Mouse (Mus musculus): ENCODE results near the gene Mrpl10. TPM values are rescaled to one million over a fixed set of nuclear protein-coding genes. Genes with fewer than 3 reads are reported as not detected.

Mrpl10 gene
- 63.4 and 64.4 TPM in 2 replicates for polyA plus RNA-seq (2016; fragmentation: Nextera tagmentation; extraction: Ambion mirVana)

GRCm38 (mm10) chr11:97041022-97041899 lies at the start of gene Mrpl10, which contains the start of gene Lrrc46:
Gene Mrpl10 (plus strand): TSS chr11:97041560.
Gene Lrrc46 (minus strand): TSS chr11:97041407.
- H3K4me1 ChIP-seq = peaks cover 16% of the 10 kb centered on the region

DNA sequence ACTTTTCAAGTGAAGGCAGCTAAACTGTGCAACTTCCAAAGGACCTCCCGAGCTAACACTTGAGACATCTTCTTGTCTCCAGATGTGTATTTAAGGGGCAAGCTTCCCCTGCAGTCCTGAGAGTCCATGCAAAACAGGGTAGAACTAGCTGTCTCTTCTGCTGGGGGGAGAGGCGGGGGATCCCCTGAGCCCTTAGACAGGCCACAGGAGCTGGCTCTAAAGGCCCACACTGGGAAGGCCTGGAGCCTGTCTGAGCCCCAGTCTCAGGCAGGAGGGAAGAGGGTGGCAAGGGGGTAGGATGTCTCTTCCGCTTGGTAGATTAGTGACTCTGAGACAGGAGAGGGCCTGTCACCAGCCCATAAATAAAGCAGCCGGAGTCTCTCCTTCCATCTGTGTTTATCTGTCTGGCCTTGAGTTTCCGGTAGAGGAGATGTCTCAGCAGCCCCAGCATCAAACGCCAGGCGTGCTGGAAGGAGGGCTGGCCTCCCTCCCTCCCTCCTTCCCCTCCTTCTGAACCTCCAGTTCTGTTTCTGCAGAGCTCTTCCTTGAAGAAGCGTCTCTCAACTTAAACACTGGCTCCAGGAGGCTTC lies 48.5 kb upstream of the Mrpl10 start:
- H3K9me3 ChIP-seq = no peaks in the 10 kb centered on the region
- H3K4me3 ChIP-seq = no peak overlapping the region
- H3K9ac ChIP-seq (replicated peaks) = no peak overlapping the region
- H3K4me1 ChIP-seq = peaks cover 34% of the 10 kb centered on the region
- no peak overlapping the region for H3K27ac ChIP-seq (replicated peaks)
- H3K36me3 ChIP-seq = no peaks in the 10 kb centered on the region
- no peak overlapping the region for H3K4me2 ChIP-seq (replicated peaks)
- WGBS = 52% methylated on average over 8 of the region's 8 CpGs
- peaks cover 63% of the 10 kb centered on the region for H3K27me3 ChIP-seq
- no peak for ATAC-seq (ENCODE audit: low FRiP score, low read depth)

More at GRCm38 (mm10) chr11:97041022-97041899, at the start of gene Mrpl10, which contains the start of gene Lrrc46:
- Histone ChIP-seq H3K9me3 (no peaks in the 10 kb centered on the region), H3K4me3 (peak within 1 kb of the TSS; percentile 72), H3K36me3 (peaks cover 22% of the 10 kb centered on the region), H3K9ac (replicated peaks) (peak within 1 kb of the TSS; percentile 80), H3K27ac (replicated peaks) (peak within 1 kb of the TSS; percentile 74), H3K4me2 (replicated peaks) (peak within 1 kb of the TSS; percentile 80), H3K27me3 (no peaks in the 10 kb centered on the region)
- WGBS = under 1% methylated on average over 48 of the region's 48 CpGs
- ATAC-seq (ENCODE audit: low FRiP score, low read depth) = peak; percentile 88

DNA sequence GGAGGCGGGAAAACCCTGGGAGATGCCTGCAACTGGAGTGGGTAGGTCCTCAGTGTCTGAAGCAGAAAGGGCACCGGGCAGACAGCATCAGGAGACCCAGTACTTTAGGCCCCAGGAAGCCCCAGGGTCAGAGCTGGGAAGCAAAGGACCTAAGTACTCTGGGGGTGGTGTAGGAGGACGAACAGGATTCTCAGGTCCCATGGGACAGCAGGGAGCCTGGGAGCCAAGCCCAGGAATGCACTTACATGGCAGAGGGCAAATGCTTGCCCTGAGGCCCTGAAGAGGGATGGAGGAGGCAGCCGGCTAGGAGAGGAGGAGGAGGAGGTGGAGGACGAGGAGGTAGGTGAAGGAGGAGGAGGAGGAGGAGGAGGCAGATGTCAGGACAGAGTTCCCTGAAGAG lies 46.3 kb upstream of the Mrpl10 start:
- Histone ChIP-seq H3K27ac (replicated peaks) (no peak overlapping the region), H3K27me3 (peaks cover 60% of the 10 kb centered on the region), H3K36me3 (no peaks in the 10 kb centered on the region), H3K9ac (replicated peaks) (no peak overlapping the region), H3K4me2 (replicated peaks) (no peak overlapping the region), H3K9me3 (no peaks in the 10 kb centered on the region), H3K4me3 (no peak overlapping the region), H3K4me1 (peaks cover 30% of the 10 kb centered on the region)
- ATAC-seq (ENCODE audit: low FRiP score, low read depth) = no peak
- WGBS = 16% methylated on average over 5 of the region's 5 CpGs

- no peak overlapping the region for H3K9ac ChIP-seq (replicated peaks)
- no peak overlapping the region for H3K4me2 ChIP-seq (replicated peaks)
- whole genome bisulfite sequencing = 80% methylated on average over 15 of the region's 15 CpGs
- H3K36me3 ChIP-seq = no peaks in the 10 kb centered on the region
- peaks cover 35% of the 10 kb centered on the region for H3K4me1 ChIP-seq
- H3K9me3 ChIP-seq = no peaks in the 10 kb centered on the region
- no peak for ATAC-seq (ENCODE audit: low FRiP score, low read depth)
- peaks cover 60% of the 10 kb centered on the region for H3K27me3 ChIP-seq
- no peak overlapping the region for H3K4me3 ChIP-seq
- H3K27ac ChIP-seq (replicated peaks) = 0 out of 2 replicates have a peak overlapping the region, but pooled peaks have one; percentile 65
These were observed 45.3 kb upstream of the Mrpl10 start for GRCm38 (mm10) chr11:96995836-96996772.

GRCm38 (mm10) chr11:96996773-96997379 lies 44.5 kb upstream of the Mrpl10 start:
- H3K4me1 ChIP-seq = peaks cover 38% of the 10 kb centered on the region
- no peaks in the 10 kb centered on the region for H3K9me3 ChIP-seq
- peak overlapping the region; percentile 67 for H3K4me2 ChIP-seq (replicated peaks)
- H3K27me3 ChIP-seq = peaks cover 66% of the 10 kb centered on the region
- ATAC-seq (ENCODE audit: low FRiP score, low read depth) = peak; percentile 32; the same call in 1 of the 2 replicates
- H3K4me3 ChIP-seq = peak overlapping the region; percentile 37
- peak overlapping the region; percentile 65 for H3K27ac ChIP-seq (replicated peaks)
- peak overlapping the region; percentile 64 for H3K9ac ChIP-seq (replicated peaks)
- WGBS = 5% methylated on average over 17 of the region's 17 CpGs
- H3K36me3 ChIP-seq = no peaks in the 10 kb centered on the region

DNA sequence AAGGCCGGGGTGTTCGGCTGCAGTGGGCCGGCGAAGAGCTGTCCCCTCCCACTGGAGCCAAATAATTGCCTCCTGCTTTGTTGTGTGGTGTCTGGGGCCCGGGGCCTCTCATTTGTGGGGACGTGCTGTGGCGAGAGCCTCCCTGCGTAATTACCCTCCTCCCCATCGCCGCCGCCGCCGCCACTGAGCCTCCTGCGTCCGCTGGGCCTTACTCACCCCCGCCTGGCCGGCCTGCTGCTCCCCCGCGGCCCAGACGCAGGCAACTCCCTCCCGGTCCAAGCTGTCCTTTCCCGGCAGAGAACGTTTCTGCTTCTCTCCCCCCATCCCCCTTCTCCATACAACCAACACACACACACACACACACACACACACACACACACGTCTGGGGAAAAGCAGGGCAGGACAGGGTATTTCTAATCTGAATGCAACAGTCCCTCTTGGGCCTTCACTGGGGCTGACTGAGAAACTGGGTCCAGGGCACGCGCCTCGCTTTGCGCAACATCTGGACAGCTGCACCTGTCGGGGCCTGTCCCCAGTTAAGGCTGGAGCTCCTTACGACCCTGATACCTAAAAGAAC lies 43.9 kb upstream of the Mrpl10 start:
- H3K27ac ChIP-seq (replicated peaks) = peak overlapping the region; percentile 65
- WGBS = 2% methylated on average over 29 of the region's 30 CpGs
- no peaks in the 10 kb centered on the region for H3K9me3 ChIP-seq
- peak; percentile 71 for ATAC-seq (ENCODE audit: low FRiP score, low read depth)
- peaks cover 38% of the 10 kb centered on the region for H3K4me1 ChIP-seq
- no peaks in the 10 kb centered on the region for H3K36me3 ChIP-seq
- peak overlapping the region; percentile 37 for H3K4me3 ChIP-seq
- peak overlapping the region; percentile 64 for H3K9ac ChIP-seq (replicated peaks)
- peaks cover 66% of the 10 kb centered on the region for H3K27me3 ChIP-seq
- H3K4me2 ChIP-seq (replicated peaks) = peak overlapping the region; percentile 67

GRCm38 (mm10) chr11:97003170-97003569 lies 38.2 kb upstream of the Mrpl10 start:
- no peak overlapping the region for H3K27ac ChIP-seq (replicated peaks)
- H3K27me3 ChIP-seq = peaks cover 51% of the 10 kb centered on the region
- H3K4me2 ChIP-seq (replicated peaks) = no peak overlapping the region
- ATAC-seq (ENCODE audit: low FRiP score, low read depth) = no peak
- H3K4me1 ChIP-seq = peaks cover 11% of the 10 kb centered on the region; the same call in 1 of the 2 replicates
- H3K9ac ChIP-seq (replicated peaks) = no peak overlapping the region
- H3K9me3 ChIP-seq = no peaks in the 10 kb centered on the region
- H3K36me3 ChIP-seq = no peaks in the 10 kb centered on the region
- no peak overlapping the region for H3K4me3 ChIP-seq
- WGBS = 36% methylated on average over 5 of the region's 5 CpGs

- Histone ChIP-seq H3K4me3 (no peak overlapping the region), H3K9ac (replicated peaks) (no peak overlapping the region), H3K27ac (replicated peaks) (no peak overlapping the region), H3K9me3 (no peaks in the 10 kb centered on the region), H3K27me3 (peaks cover 60% of the 10 kb centered on the region), H3K4me1 (0 out of 2 replicates have a peak, but pooled peaks cover 2% of the 10 kb centered on the region), H3K4me2 (replicated peaks) (no peak overlapping the region), H3K36me3 (no peaks in the 10 kb centered on the region)
- ATAC-seq (ENCODE audit: low FRiP score, low read depth) = no peak
- WGBS = 75% methylated on average over 9 of the region's 9 CpGs
These were observed 34.1 kb upstream of the Mrpl10 start for GRCm38 (mm10) chr11:97007093-97007794.

- Histone ChIP-seq H3K4me2 (replicated peaks) (no peak overlapping the region), H3K4me3 (no peak overlapping the region), H3K4me1 (0 out of 2 replicates have a peak, but pooled peaks cover 2% of the 10 kb centered on the region), H3K9ac (replicated peaks) (no peak overlapping the region), H3K36me3 (no peaks in the 10 kb centered on the region), H3K27me3 (peaks cover 63% of the 10 kb centered on the region), H3K9me3 (no peaks in the 10 kb centered on the region), H3K27ac (replicated peaks) (no peak overlapping the region)
- WGBS = 71% methylated on average over 8 of the region's 8 CpGs
- no peak for ATAC-seq (ENCODE audit: low FRiP score, low read depth)
These were observed 32.1 kb upstream of the Mrpl10 start for GRCm38 (mm10) chr11:97009198-97009790.

GRCm38 (mm10) chr11:97013121-97013670 lies 28.2 kb upstream of the Mrpl10 start, which contains the start of gene Sp6:
Gene Sp6 (plus strand): TSS chr11:97013394.
- Histone ChIP-seq H3K4me2 (replicated peaks) (no peak within 1 kb of the TSS), H3K27ac (replicated peaks) (no peak within 1 kb of the TSS), H3K4me3 (no peak within 1 kb of the TSS), H3K9ac (replicated peaks) (no peak within 1 kb of the TSS), H3K27me3 (peaks cover 87% of the 10 kb centered on the region), H3K9me3 (no peaks in the 10 kb centered on the region), H3K4me1 (0 out of 2 replicates have a peak, but pooled peaks cover under 1% of the 10 kb centered on the region), H3K36me3 (no peaks in the 10 kb centered on the region)
- 20% methylated on average over 7 of the region's 8 CpGs for WGBS
- no peak for ATAC-seq (ENCODE audit: low FRiP score, low read depth)

Measured in midbrain, embryonic 12.5 days (tissue).